Mouse (Mus musculus) hindbrain, embryonic 14.5 days (tissue): Measurements from ENCODE around the gene Mfsd11. TPM values are rescaled to one million over a fixed set of nuclear protein-coding genes. Genes with fewer than 3 reads are reported as not detected.
A peak's percentile ranks its signal among the peaks of the same experiment; 100 is the strongest.

Source experiments
- ATAC-seq: fragments of 200-750 bp; cut with Nextera tagmentation; 2 replicates; pipeline ENCODE4 v1.8.0; 2017; ENCODE audit warnings: moderate number of reproducible peaks, mild to moderate bottlenecking, moderate TSS enrichment, moderate library complexity; ENCODE audit not compliant: low FRiP score
- DNase-seq: peaks from one replicate; pipeline ENCODE4 v3.0.0-alpha.2; 2015; ENCODE audit warnings: low spot score
- H3K27ac ChIP-seq: fragments of 300-500 bp; sonication (generic); 2 replicates; pipeline ENCODE4 v1.5.1; 2014; ENCODE audit warnings: mild to moderate bottlenecking, moderate library complexity
- H3K27me3 ChIP-seq: fragments of 300-500 bp; sonication (generic); 2 replicates; pipeline ENCODE4 v1.6.1; 2014; ENCODE audit warnings: mild to moderate bottlenecking, low read length, mixed read lengths; ENCODE audit not compliant: control insufficient read depth, insufficient read depth
- H3K36me3 ChIP-seq: fragments of 300-500 bp; sonication (generic); replicated peaks from 2 replicates; pipeline ENCODE4 v1.6.1; 2014; ENCODE audit not compliant: control insufficient read depth, insufficient read depth
- H3K4me1 ChIP-seq: fragments of 300-500 bp; sonication (generic); replicated peaks from 2 replicates; pipeline ENCODE4 v1.6.1; 2014; ENCODE audit warnings: antibody characterized with exemption, low read length, mixed read lengths; ENCODE audit not compliant: control insufficient read depth, insufficient read depth
- H3K4me2 ChIP-seq: fragments of 300-500 bp; sonication (generic); replicated peaks from 2 replicates; pipeline ENCODE4 v1.6.1; 2014; ENCODE audit warnings: mild to moderate bottlenecking, moderate library complexity
- H3K4me3 ChIP-seq: fragments of 300-500 bp; sonication (generic); replicated peaks from 2 replicates; pipeline ENCODE4 v1.5.1; 2014; ENCODE audit warnings: mild to moderate bottlenecking, low read length
- H3K9ac ChIP-seq: fragments of 300-500 bp; sonication (generic); 2 replicates; pipeline ENCODE4 v1.6.1; 2014
- H3K9me3 ChIP-seq: fragments of 300-500 bp; sonication (generic); 2 replicates; pipeline ENCODE4 v1.6.1; 2016; ENCODE audit warnings: low read length; ENCODE audit not compliant: control insufficient read depth
- WGBS: fragments of 180-500 bp; shearing (Covaris S2); extraction: QIAGEN DNeasy Blood & Tissue Kit; methylation state at CpG from one replicate; pipeline ENCODE4 v1.1.7; 2014; 5-methylcytosine and 5-hydroxymethylcytosine counted together
- polyA plus RNA-seq: library from polyadenylated mRNA; unstranded; fragments of >200 nt; fragmentation: Nextera tagmentation; extraction: Ambion mirVana; gene quantifications from 2 replicates; pipeline ENCODE4 v1.2.1, GENCODE M21; 2014

Gene Mfsd11
- polyA plus RNA-seq, 1 experiment from 2014 or later: 54.4 TPM

GRCm38 (mm10) chr11:116850833-116851477 lies 1.3 kb upstream of the Mfsd11 start:
- Histone ChIP-seq H3K4me2 (peak overlapping the region; percentile 93), H3K4me3 (peak overlapping the region; percentile 99), H3K27me3 (no peaks in the 10 kb centered on the region), H3K9me3 (no peaks in the 10 kb centered on the region), H3K36me3 (peaks cover 49% of the 10 kb centered on the region), H3K27ac (0 out of 2 replicates have a peak overlapping the region, but pooled peaks have one; percentile 96), H3K9ac (peak overlapping the region; percentile 97), H3K4me1 (peaks cover 30% of the 10 kb centered on the region)
- DNase-seq (no peak), ATAC-seq (no peak)
- 46% methylated on average over 6 of the region's 6 CpGs for WGBS

DNA sequence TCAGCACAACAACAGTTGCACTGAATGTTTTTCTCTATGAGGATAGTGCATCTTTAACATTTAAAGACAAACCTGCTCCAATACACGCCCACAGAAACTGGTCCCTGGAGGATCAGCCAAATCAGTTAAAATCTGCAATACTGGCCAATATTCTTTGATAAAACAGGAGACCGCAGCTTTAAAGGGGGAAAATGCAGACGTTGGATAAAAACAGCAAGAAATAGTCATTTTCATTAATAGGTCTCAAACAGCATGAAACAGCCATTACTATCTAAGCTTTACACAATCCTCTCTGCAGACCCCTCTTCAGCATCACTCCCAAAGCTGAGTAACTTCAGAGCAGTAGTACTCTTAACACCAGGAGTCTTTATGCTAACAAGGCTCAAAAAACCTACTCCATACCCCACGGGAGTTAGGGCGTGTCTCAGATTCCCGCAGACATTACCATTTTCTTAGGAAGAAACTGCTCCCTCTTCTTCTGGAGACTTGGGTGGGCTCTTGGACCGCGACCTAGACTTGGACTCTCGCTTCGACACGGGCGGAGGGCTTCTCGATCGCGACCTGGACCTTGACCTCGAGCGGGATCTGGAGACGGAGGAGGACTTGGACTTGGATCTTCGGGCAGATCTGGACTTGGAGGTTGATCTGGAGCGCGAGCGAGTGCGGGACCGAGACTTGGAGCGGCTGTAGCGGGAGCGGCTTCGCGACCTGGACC lies 507 bp upstream of the Mfsd11 start:
- Histone ChIP-seq H3K36me3 (peaks cover 47% of the 10 kb centered on the region), H3K9me3 (no peaks in the 10 kb centered on the region), H3K4me1 (peaks cover 30% of the 10 kb centered on the region), H3K9ac (peak overlapping the region; percentile 97), H3K27me3 (no peaks in the 10 kb centered on the region), H3K4me3 (peak overlapping the region; percentile 99), H3K4me2 (peak overlapping the region; percentile 93), H3K27ac (peak overlapping the region; percentile 96)
- peak; percentile 26 for DNase-seq
- under 1% methylated on average over 29 of the region's 29 CpGs for WGBS
- no peak for ATAC-seq

GRCm38 (mm10) chr11:116852891-116853511 lies 761 bp downstream of the Mfsd11 start, which contains the start of gene Srsf2:
TSS of gene Srsf2 (minus strand) at chr11:116853094.
- H3K4me3 ChIP-seq: peak within 1 kb of the TSS; percentile 99
- peaks cover 30% of the 10 kb centered on the region for H3K4me1 ChIP-seq
- H3K9me3 ChIP-seq: no peaks in the 10 kb centered on the region
- DNase-seq: peak; percentile 98
- no peaks in the 10 kb centered on the region for H3K27me3 ChIP-seq
- H3K9ac ChIP-seq: peak within 1 kb of the TSS; percentile 97
- H3K27ac ChIP-seq: peak within 1 kb of the TSS; percentile 96
- WGBS: under 1% methylated on average over 66 of the region's 74 CpGs
- H3K36me3 ChIP-seq: peaks cover 48% of the 10 kb centered on the region
- H3K4me2 ChIP-seq: peak within 1 kb of the TSS; percentile 93
- peak; percentile 90 for ATAC-seq

GRCm38 (mm10) chr11:116853512-116853928 lies 1.3 kb downstream of the Mfsd11 start:
- H3K27ac ChIP-seq: peak overlapping the region; percentile 96
- peak overlapping the region; percentile 70 for H3K4me2 ChIP-seq
- H3K4me1 ChIP-seq: peaks cover 30% of the 10 kb centered on the region
- peak; percentile 97 for DNase-seq
- ATAC-seq: peak; percentile 92
- WGBS: under 1% methylated on average over 36 of the region's 36 CpGs
- H3K9ac ChIP-seq: peak overlapping the region; percentile 97
- H3K9me3 ChIP-seq: no peaks in the 10 kb centered on the region
- no peaks in the 10 kb centered on the region for H3K27me3 ChIP-seq
- peak overlapping the region; percentile 99 for H3K4me3 ChIP-seq
- peaks cover 44% of the 10 kb centered on the region for H3K36me3 ChIP-seq

DNA sequence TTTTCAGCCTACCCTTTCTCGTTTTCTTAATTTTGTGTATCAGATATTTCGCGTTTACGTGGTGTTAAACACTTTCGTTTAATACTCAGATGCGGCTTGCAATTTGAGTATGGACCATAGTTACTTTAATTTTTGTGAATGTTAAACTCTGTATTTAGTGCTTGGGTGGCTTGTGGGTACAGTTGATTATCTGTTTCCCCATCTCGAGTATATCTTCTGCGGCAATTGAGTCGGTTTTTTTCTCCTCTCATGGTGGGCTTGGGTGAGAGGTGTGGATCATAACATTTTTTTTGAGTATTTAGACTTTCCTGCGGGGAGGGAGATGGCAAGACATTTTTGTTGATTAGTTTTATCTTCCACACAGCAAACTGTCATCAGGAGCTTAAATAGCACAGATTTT lies 2.0 kb downstream of the Mfsd11 start:
- Histone ChIP-seq H3K4me2 (peak overlapping the region; percentile 70), H3K4me1 (peaks cover 30% of the 10 kb centered on the region), H3K36me3 (peaks cover 44% of the 10 kb centered on the region), H3K27ac (peak overlapping the region; percentile 96; the same call in 1 of the 2 replicates), H3K27me3 (no peaks in the 10 kb centered on the region), H3K9ac (peak overlapping the region; percentile 97), H3K4me3 (peak overlapping the region; percentile 99), H3K9me3 (no peaks in the 10 kb centered on the region)
- ATAC-seq: no peak
- WGBS: 47% methylated on average over 10 of the region's 10 CpGs
- DNase-seq: no peak

DNA sequence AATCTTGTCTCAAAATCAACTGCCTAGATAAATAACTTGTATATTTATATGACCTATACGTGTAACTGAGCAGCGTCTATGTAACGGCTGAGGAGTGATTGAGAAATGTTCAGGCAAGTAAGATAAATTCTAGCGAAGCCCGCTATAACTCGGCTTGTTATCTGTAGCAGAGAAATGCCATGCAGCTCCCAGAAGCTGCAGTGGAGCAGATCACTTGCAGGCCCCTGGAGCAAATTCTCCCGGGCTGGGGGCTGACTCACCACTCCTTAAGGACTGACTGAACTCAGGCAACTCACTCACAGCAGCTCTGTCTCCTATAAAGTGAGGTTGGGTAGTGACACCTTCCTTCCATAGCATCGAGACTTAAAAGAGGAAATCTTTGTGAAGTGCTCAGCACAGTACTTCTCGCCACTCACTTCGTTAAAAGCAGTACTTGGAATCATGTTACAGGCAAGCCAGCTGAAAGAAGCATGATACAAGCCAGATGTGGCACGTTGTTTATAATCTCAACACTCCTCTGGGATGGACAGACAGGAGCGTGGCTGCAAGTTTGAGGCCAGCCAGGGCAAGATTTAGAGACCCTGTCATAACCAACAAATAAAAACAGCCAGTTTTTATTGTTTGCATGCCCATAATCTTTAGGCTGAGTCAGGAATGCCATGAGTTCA lies 5.1 kb downstream of the Mfsd11 start:
- H3K4me3 ChIP-seq: no peak overlapping the region
- ATAC-seq (no peak), DNase-seq (no peak)
- no peak overlapping the region for H3K27ac ChIP-seq
- peaks cover 14% of the 10 kb centered on the region for H3K4me1 ChIP-seq
- H3K9me3 ChIP-seq: no peaks in the 10 kb centered on the region
- peaks cover 49% of the 10 kb centered on the region for H3K36me3 ChIP-seq
- 89% methylated on average over 12 of the region's 12 CpGs for WGBS
- no peak overlapping the region for H3K9ac ChIP-seq
- H3K27me3 ChIP-seq: no peaks in the 10 kb centered on the region
- H3K4me2 ChIP-seq: no peak overlapping the region

DNA sequence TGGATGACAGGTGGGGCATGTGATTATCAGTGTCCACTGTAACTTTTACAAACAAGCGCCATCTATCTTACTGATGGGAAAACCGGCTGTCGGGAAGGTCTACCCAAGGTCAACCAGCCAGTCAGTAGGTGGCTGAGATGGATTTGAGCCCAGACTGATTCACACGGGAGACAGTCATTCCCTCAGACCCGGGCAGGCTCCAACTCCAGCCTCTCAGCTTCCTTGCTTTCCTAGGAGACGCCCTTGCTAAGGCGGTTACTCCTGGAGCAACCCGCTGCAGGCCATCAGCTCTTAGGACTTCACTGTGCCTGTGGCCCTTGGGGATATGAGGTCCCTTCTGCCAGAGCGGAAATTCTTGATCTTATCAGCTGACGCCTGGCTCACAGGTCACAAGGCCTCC lies 12.2 kb downstream of the Mfsd11 start:
- ATAC-seq (no peak), DNase-seq (no peak)
- Histone ChIP-seq H3K36me3 (peaks cover 98% of the 10 kb centered on the region), H3K9me3 (no peaks in the 10 kb centered on the region), H3K4me2 (no peak overlapping the region), H3K27ac (no peak overlapping the region), H3K9ac (no peak overlapping the region), H3K27me3 (no peaks in the 10 kb centered on the region), H3K4me1 (no peaks in the 10 kb centered on the region), H3K4me3 (no peak overlapping the region)
- WGBS: 84% methylated on average over 10 of the region's 10 CpGs

GRCm38 (mm10) chr11:116865945-116866585 lies 13.8 kb downstream of the Mfsd11 start:
- Histone ChIP-seq H3K9ac (no peak overlapping the region), H3K4me3 (no peak overlapping the region), H3K27me3 (no peaks in the 10 kb centered on the region), H3K9me3 (no peaks in the 10 kb centered on the region), H3K27ac (no peak overlapping the region), H3K36me3 (peaks cover 98% of the 10 kb centered on the region), H3K4me2 (no peak overlapping the region), H3K4me1 (no peaks in the 10 kb centered on the region)
- no peak for DNase-seq
- ATAC-seq: no peak
- 79% methylated on average over 12 of the region's 12 CpGs for WGBS
